Mouse (Mus musculus) gastrocnemius, postnatal 36 days (tissue): ENCODE results near the gene Trhr2. TPM values are rescaled to one million over a fixed set of nuclear protein-coding genes. Genes with fewer than 3 reads are reported as not detected.

Experiments
- DNase-seq, 2 experiments: peaks; one replicate each; pipeline ENCODE4 v3.0.0; 2022
- intact Hi-C: fragments of 180-260 bp; cut with DNase I; formaldehyde crosslinking; loops from one replicate; pipeline ENCODE4 v1.15.1; 2025
- total RNA-seq, 2 experiments: library from RNA; stranded (reverse); gene quantifications; 2 replicates each; pipeline ENCODE4 v1.2.3; 2021

Trhr2 gene
- total RNA-seq, 2 experiments from 2014 or later = not detected

DNA sequence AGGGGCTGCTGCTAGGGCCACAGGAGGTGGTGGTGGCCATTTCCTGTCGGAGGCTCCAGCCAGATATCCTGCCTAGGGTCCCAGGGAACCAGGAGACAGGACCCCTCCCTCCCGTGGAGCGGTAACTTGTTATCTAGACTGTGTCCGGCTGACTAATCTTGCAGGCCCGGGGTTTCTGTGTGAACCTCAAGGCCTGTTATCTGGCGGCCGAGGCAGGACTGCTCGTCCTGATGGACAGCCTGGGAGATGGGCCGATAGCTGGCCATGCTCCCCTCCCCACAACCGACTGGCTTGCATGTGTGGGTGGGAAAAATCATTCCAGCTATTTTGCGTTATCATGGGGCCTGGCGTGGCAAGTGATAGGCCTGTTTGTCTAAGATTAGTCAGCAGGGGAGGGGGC lies 47.2 kb downstream of the Trhr2 start:
- DNase-seq = no peak
- intact Hi-C loops = no loop called here

DNA sequence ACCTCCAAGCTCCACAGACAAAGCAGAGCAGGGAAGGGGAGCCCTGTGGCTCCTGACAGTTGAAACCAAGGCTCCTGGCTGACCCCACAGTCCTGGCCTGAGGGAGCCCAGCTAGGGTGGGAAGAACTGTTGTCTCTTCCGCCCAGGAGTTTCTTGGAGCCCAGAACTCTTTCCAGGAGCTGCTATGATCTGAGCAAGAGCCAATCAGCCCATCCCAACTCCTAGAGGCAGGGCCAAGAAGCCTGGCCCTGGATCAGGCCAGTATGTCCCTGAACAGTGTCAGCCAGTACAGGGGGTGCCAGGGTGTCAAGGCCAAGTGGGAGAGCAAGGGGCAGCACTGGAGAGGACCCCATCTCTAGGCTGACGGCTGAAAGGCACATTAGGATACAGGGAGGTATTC lies 48.0 kb downstream of the Trhr2 start:
- intact Hi-C loops = no loop called here
- DNase-seq = no peak

DNA sequence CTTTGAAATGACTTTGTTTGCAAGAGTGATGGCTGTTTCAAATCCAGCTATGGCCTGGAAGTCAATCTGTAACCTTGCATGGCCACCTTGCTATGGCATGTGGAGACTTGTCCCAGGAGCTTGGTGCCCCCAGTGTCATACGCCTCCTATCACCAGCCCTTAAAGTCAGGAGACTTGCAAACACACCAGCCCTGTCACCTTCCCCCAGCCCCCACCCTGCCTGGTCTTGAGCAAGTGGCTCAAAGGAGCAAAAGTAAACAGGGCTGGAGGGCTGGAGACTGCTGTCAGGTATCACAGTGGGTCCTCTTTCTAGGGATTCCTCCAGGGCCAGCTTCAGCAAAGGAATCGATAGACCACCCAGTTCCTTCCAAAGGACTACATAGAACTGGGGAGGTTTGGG lies 49.4 kb downstream of the Trhr2 start:
- DNase-seq = no peak
- intact Hi-C loops = no loop called here

DNA sequence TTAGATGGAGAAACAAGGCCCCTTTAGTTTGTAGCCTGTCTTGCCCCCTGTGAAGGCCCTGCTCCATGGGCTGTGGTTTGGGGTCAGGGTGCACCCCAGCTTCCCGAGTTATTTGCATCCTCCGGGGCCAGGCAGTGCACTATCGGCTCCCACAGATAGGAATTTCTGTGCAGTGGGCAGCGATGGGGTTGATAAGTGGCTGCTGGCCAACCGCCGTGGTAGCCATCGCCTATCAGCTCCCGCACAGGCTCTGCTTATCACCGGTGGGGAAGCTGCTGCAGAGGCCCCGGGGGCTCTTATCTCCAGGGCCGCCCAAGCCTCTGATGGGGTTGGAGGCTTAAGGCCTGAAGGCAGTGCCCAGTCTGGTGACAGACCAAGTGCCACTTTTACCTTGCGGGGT lies 51.3 kb downstream of the Trhr2 start:
- DNase-seq = no peak
- intact Hi-C loops = no loop called here

DNA sequence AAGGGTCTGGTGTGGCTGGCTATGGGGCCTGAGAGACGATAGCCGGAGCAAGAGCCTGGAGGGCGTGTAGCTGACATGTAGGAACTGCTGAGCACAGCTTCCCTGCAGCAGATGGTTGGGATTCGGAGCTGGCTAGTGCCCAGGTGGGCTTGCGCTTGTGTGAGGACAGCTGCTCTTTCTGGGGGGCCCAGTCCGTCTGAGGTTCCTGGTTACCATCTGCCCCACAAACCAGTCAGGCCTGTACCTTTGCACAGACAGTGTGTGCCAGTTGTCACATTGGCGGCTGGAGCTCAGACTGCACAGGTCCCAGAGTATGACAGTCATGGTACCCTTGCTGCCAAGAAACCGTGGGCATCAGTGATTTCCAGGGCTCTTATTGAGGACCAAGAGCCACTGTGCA lies 52.7 kb downstream of the Trhr2 start:
- intact Hi-C loops = no loop called here
- no peak for DNase-seq

Other genes starting within 250 kb of the Trhr2 start
- 1 to 10 TPM; 5.6 to 8.9 TPM for gene Zfpm1, start 78.6 kb downstream of the Trhr2 start, total RNA-seq
- gene Zc3h18, start 15.9 kb upstream of the Trhr2 start, total RNA-seq = 10 to 100 TPM; 21.1 to 24.2 TPM
- gene Il17c, start 61.3 kb upstream of the Trhr2 start, total RNA-seq = not detected
- 1 to 10 TPM; 7.5 to 7.7 TPM for gene Cyba, start 72.2 kb upstream of the Trhr2 start, total RNA-seq
- 1 to 10 TPM; 3.9 to 4.1 TPM for gene Mvd, start 82.7 kb upstream of the Trhr2 start, total RNA-seq
- 10 to 100 TPM in 1 of 2 experiments, 1 to 10 TPM in 1; 6.8 to 13.3 TPM for gene Snai3, start 100.0 kb upstream of the Trhr2 start, total RNA-seq
- gene Rnf166, start 115.3 kb upstream of the Trhr2 start, total RNA-seq = 10 to 100 TPM; 29.2 to 30.6 TPM
- 1 to 10 TPM; 5.0 to 5.7 TPM for gene Ctu2, start 115.4 kb upstream of the Trhr2 start, total RNA-seq
- gene Piezo1, start 190.6 kb upstream of the Trhr2 start, total RNA-seq = 10 to 100 TPM; 14.3 to 15.9 TPM
- 1 to 10 TPM in 1 of 2 experiments, under 1 TPM in 1; 0.76 to 1.2 TPM for gene Cdt1, start 207.3 kb upstream of the Trhr2 start, total RNA-seq
- 10 to 100 TPM; 35.4 to 45.3 TPM for gene Aprt, start 216.2 kb upstream of the Trhr2 start, total RNA-seq